Mouse (Mus musculus) MEL (cell line): Measurements from ENCODE around the gene Olfr1014.

Experiments used
- CTCF ChIP-seq, 3 experiments: IDR thresholded peaks in 2 of 3; conservative IDR thresholded peaks in 1 of 3; 2 replicates each; pipeline ENCODE4 v1.5.1; 2011 to 2012; ENCODE audit warnings: low read length in 3 of 3, low read depth in 2 of 3, mild to moderate bottlenecking in 2 of 3, improper control_type of control experiment in 1 of 3, inconsistent platforms in 1 of 3, mixed read lengths in 1 of 3, moderate library complexity in 1 of 3; ENCODE audit not compliant: control insufficient read depth in 1 of 3, insufficient read depth in 1 of 3, poor library complexity in 1 of 3, severe bottlenecking in 1 of 3
- EP300 ChIP-seq, 2 experiments: IDR thresholded peaks; 2 replicates each; pipeline ENCODE4 v1.6.1; 2011; ENCODE audit warnings: improper control_type of control experiment in 2 of 2, low read length in 2 of 2, low read depth in 1 of 2, mild to moderate bottlenecking in 1 of 2
- MAZ ChIP-seq: IDR thresholded peaks from 2 replicates; pipeline ENCODE4 v1.6.1; 2012; ENCODE audit warnings: low read depth, mild to moderate bottlenecking, inconsistent platforms, low read length, improper control_type of control experiment
- RAD21 ChIP-seq: IDR thresholded peaks from 2 replicates; pipeline ENCODE4 v1.6.1; 2011; ENCODE audit warnings: mild to moderate bottlenecking, low read depth, low read length, improper control_type of control experiment
- TCF12 ChIP-seq: IDR thresholded peaks from 2 replicates; pipeline ENCODE4 v1.6.1; 2014; ENCODE audit warnings: low read depth, mild to moderate bottlenecking, inconsistent platforms, low read length, improper control_type of control experiment, moderate library complexity
- UBTF ChIP-seq: IDR thresholded peaks from 2 replicates; pipeline ENCODE4 v1.6.1; 2012; ENCODE audit warnings: low read depth, mild to moderate bottlenecking, inconsistent platforms, low read length, improper control_type of control experiment, moderate library complexity, borderline replicate concordance; ENCODE audit not compliant: insufficient read depth
- USF2 ChIP-seq, 2 experiments: IDR thresholded peaks; 2 replicates each; pipeline ENCODE4 v1.6.1; 2011 to 2012; ENCODE audit warnings: improper control_type of control experiment in 2 of 2, low read length in 2 of 2, borderline replicate concordance in 1 of 2, inconsistent platforms in 1 of 2, low read depth in 1 of 2, mild to moderate bottlenecking in 1 of 2; ENCODE audit not compliant: insufficient read depth in 1 of 2
- ZC3H11A ChIP-seq: IDR thresholded peaks from 2 replicates; pipeline ENCODE4 v1.6.1; 2012; ENCODE audit warnings: low read depth, mild to moderate bottlenecking, inconsistent platforms, low read length, improper control_type of control experiment
- ZMIZ1 ChIP-seq: IDR thresholded peaks from 2 replicates; pipeline ENCODE4 v1.6.1; 2012; ENCODE audit warnings: low read depth, mild to moderate bottlenecking, inconsistent platforms, low read length, improper control_type of control experiment, moderate library complexity
- ZNF384 ChIP-seq: IDR thresholded peaks from 2 replicates; pipeline ENCODE4 v1.6.1; 2012; ENCODE audit warnings: low read depth, mild to moderate bottlenecking, inconsistent platforms, low read length, improper control_type of control experiment

DNA sequence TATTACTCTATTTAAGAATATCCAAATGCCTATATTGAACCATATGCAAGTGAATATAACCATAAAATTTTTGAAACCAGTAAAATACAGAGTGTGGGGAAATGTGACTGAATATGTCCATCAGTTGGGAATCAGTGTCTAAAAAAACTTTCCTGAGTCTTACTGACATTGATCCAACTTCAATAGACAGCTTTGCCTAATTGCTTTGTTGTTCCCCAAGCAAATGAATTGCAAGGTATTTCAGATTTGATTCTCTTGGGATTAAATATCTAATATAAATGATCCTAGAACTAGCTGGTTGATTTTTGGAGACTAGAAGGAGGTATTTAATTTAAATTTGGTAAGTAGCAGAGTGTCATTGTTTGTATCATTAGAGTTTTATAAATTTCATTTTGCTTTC, at the start of gene Olfr1014:
- TF ChIP-seq RAD21 = no peak
- TF ChIP-seq CTCF (IDR thresholded peaks at IDR 0.05 in 2 of 3, conservative IDR thresholded peaks at IDR 0.05 in 1 of 3; ENCODE audit: control insufficient read depth in 1 of 3, insufficient read depth in 1 of 3, low read depth in 2 of 3, low read length in 3 of 3, poor library complexity in 1 of 3, severe bottlenecking in 1 of 3) = no peak
- no peak for TF ChIP-seq ZC3H11A
- TF ChIP-seq MAZ = no peak
- no peak for TF ChIP-seq UBTF
- no peak for TF ChIP-seq ZNF384
- no peak for TF ChIP-seq EP300 (IDR thresholded peaks at IDR 0.05; ENCODE audit: low read depth in 1 of 2, low read length in 2 of 2)
- TF ChIP-seq USF2 (IDR thresholded peaks at IDR 0.05; ENCODE audit: borderline replicate concordance in 1 of 2, insufficient read depth in 1 of 2, low read depth in 1 of 2, low read length in 2 of 2) = no peak
- no peak for TF ChIP-seq TCF12
- no peak for TF ChIP-seq ZMIZ1
